9 mouse cellular contexts compared by ENCODE assay signal in the genomic region with DNA sequence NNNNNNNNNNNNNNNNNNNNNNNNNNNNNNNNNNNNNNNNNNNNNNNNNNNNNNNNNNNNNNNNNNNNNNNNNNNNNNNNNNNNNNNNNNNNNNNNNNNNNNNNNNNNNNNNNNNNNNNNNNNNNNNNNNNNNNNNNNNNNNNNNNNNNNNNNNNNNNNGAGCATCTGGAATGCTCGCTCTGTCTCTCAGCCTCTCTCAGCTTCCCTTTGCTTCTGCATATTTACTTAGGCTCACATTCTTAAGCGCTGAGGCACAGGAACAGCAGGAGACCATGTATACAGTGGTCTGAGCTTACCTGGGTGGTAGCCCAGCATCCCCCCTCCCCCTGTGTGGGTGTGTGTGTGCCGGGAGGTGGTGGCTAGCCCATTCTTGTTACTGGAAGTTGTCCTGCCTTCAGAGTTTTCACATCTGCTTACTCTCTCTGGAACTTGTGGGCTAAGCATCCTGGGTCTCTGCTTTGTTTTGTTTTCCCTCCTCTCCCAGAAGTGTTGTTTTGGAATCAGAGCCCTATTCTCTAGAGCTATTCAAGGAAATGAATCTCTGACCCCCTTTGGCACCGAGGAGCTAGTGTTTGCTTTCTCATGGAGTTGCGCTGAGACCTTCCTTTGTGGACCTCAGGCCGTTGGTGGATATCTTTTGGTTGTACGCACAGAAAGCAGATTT. TPM values are rescaled to one million over a fixed set of nuclear protein-coding genes. Genes with fewer than 3 reads are reported as not detected.
A peak's percentile ranks its signal among the peaks of the same experiment; 100 is the strongest.
DNase-seq lines count a peak whose midpoint lies in the region; ATAC-seq and TF ChIP-seq lines count a peak whose summit lies in the region.
"Had no signal": no experiment of that assay in that cellular context is flagged by ENCODE, and none has a peak within 500 bp of the region (broad histone marks: within the 10 kb centered on the region; RNA-seq: fewer than 3 reads in every experiment).

No protein-coding gene starts in this region.

- peak in 1 of 2 experiments; percentile 15 for DNase-seq in heart, adult 2 months
- DNase-seq in 3T3-L1 (ENCODE audit: low read depth, low spot score) = peak; percentile 81
- DNase-seq in embryonic facial prominence, embryonic 10.5 days (ENCODE audit: low spot score) = peak; percentile 14
- DNase-seq in T-cell, adult 2 months (ENCODE audit: low spot score) = no peak
- DNase-seq in adrenal gland, adult 8-10 months = no peak
- DNase-seq in frontal cortex, postnatal 14 days (ENCODE audit: low spot score in 2 of 2) = no peak

- no peak for TF ChIP-seq EP300 in heart, adult 2 months (IDR thresholded peaks at IDR 0.05; ENCODE audit: insufficient read depth, low read depth, low read length)

- H3K27ac ChIP-seq in heart, adult 2 months = peak overlapping the region; percentile 49
- no peak overlapping the region for H3K27ac ChIP-seq in heart, embryonic 11.5 days (ENCODE audit: low read depth, low read length)
- peak overlapping the region; percentile 44; the same call in 1 of the 2 replicates for H3K27ac ChIP-seq in embryonic facial prominence, embryonic 10.5 days (replicated peaks)
- H3K27ac ChIP-seq in intestine, embryonic 15.5 days = 0 out of 2 replicates have a peak overlapping the region, but pooled peaks have one; percentile 18

- no peak overlapping the region for H3K4me2 ChIP-seq in heart, embryonic 11.5 days
- 0 out of 2 replicates have a peak overlapping the region, but pooled peaks have one; percentile 7 for H3K4me2 ChIP-seq in intestine, embryonic 15.5 days (replicated peaks)

- no peak for TF ChIP-seq POLR2A in heart, adult 2 months (IDR thresholded peaks at IDR 0.05; ENCODE audit: insufficient read depth, low read depth, low read length)

- H3K4me1 ChIP-seq in heart, adult 2 months (ENCODE audit: control insufficient read depth, insufficient read depth, low read length) = no peaks in the 10 kb centered on the region
- peaks cover 14% of the 10 kb centered on the region for H3K4me1 ChIP-seq in heart, embryonic 11.5 days (ENCODE audit: control insufficient read depth, insufficient read depth, low read length)
- peaks cover 28% of the 10 kb centered on the region for H3K4me1 ChIP-seq in embryonic facial prominence, embryonic 10.5 days
- peaks cover 10% of the 10 kb centered on the region; the same call in 1 of the 2 replicates for H3K4me1 ChIP-seq in intestine, embryonic 15.5 days (replicated peaks)

- no peak for TF ChIP-seq CTCF in heart, adult 2 months (IDR thresholded peaks at IDR 0.05)

- H3K79me2 ChIP-seq in heart, adult 2 months (replicated peaks; ENCODE audit: control insufficient read depth, insufficient read depth, low read length) = no peaks in the 10 kb centered on the region

- H3K9me3 ChIP-seq in heart, embryonic 11.5 days (replicated peaks; ENCODE audit: control insufficient read depth, low read length) = no peaks in the 10 kb centered on the region
- no peaks in the 10 kb centered on the region for H3K9me3 ChIP-seq in embryonic facial prominence, embryonic 10.5 days
- H3K9me3 ChIP-seq in intestine, embryonic 15.5 days = no peaks in the 10 kb centered on the region

- no peak overlapping the region for H3K4me3 ChIP-seq in heart, adult 2 months
- H3K4me3 ChIP-seq in heart, embryonic 11.5 days (ENCODE audit: low read depth, low read length) = no peak overlapping the region
- H3K4me3 ChIP-seq in embryonic facial prominence, embryonic 10.5 days = no peak overlapping the region
- H3K4me3 ChIP-seq in intestine, embryonic 15.5 days (replicated peaks) = no peak overlapping the region

- no peak for ATAC-seq in heart, embryonic 11.5 days (replicated peaks; ENCODE audit: insufficient number of reproducible peaks, low FRiP score, low TSS enrichment)
- ATAC-seq in intestine, embryonic 15.5 days = peak; percentile 57

- intact Hi-C loops in heart, adult 2 months (cut with DNase I) = loop anchor here (2.0 to 5.0 kb wide), 2 partner anchors 51 to 88 kb away; no protein-coding TSS in a partner anchor

- no peaks in the 10 kb centered on the region for H3K36me3 ChIP-seq in heart, adult 2 months (ENCODE audit: control insufficient read depth, insufficient read depth, low read length)
- no peaks in the 10 kb centered on the region for H3K36me3 ChIP-seq in heart, embryonic 11.5 days (ENCODE audit: control insufficient read depth, insufficient read depth, low read length)
- no peaks in the 10 kb centered on the region for H3K36me3 ChIP-seq in embryonic facial prominence, embryonic 10.5 days (replicated peaks)
- H3K36me3 ChIP-seq in intestine, embryonic 15.5 days = no peaks in the 10 kb centered on the region

- H3K27me3 ChIP-seq in heart, adult 2 months (ENCODE audit: control insufficient read depth, insufficient read depth, low read length) = no peaks in the 10 kb centered on the region
- no peaks in the 10 kb centered on the region for H3K27me3 ChIP-seq in heart, embryonic 11.5 days (ENCODE audit: control insufficient read depth, insufficient read depth, low read length)
- H3K27me3 ChIP-seq in embryonic facial prominence, embryonic 10.5 days (replicated peaks; ENCODE audit: low read depth, poor library complexity, severe bottlenecking) = no peaks in the 10 kb centered on the region
- no peaks in the 10 kb centered on the region for H3K27me3 ChIP-seq in intestine, embryonic 15.5 days (replicated peaks)

- no peak overlapping the region for H3K9ac ChIP-seq in heart, adult 2 months (ENCODE audit: low read depth, low read length)
- H3K9ac ChIP-seq in heart, embryonic 11.5 days (ENCODE audit: low read depth, low read length) = no peak overlapping the region
- no peak overlapping the region for H3K9ac ChIP-seq in intestine, embryonic 15.5 days

- 35% methylated on average over 7 of the region's 7 CpGs for WGBS in heart, adult 2 months
- WGBS in heart, embryonic 11.5 days (ENCODE audit: insufficient replicate concordance) = 34% methylated on average over 7 of the region's 7 CpGs
- 25% methylated on average over 7 of the region's 7 CpGs for WGBS in embryonic facial prominence, embryonic 10.5 days
- WGBS in intestine, embryonic 15.5 days = 36% methylated on average over 7 of the region's 7 CpGs

RNA-seq across cellular contexts. Expression of gene Gpr171, which starts 19.6 kb away (rescaled TPM):
- under 1 TPM; 0.23 to 0.30 TPM for total RNA-seq in heart, adult 2 months (2021)
- 0.12 and 0.31 TPM in 2 replicates for polyA plus RNA-seq in heart, adult 2 months (2012; rRNA removed)
- 1.3 TPM in 2 replicates for polyA plus RNA-seq in heart, embryonic 11.5 days (2014; fragmentation: Nextera tagmentation; extraction: Ambion mirVana)
- 1.1 TPM in 2 replicates for polyA plus RNA-seq in embryonic facial prominence, embryonic 10.5 days (2016; fragmentation: Nextera tagmentation; extraction: Ambion mirVana)
- polyA plus RNA-seq in intestine, embryonic 15.5 days (2015; fragmentation: Nextera tagmentation; extraction: Ambion mirVana) = 0.97 and 1.00 TPM in 2 replicates
- total RNA-seq in adrenal gland, adult 8-10 months (2022) = under 1 TPM; 0.15 to 0.45 (median 0.29) TPM
- total RNA-seq: left cerebral cortex, postnatal 25 days had no signal

RNA-seq across cellular contexts. Expression of gene P2ry14, which starts 32.2 kb away (rescaled TPM):
- 1 to 10 TPM; 4.3 to 4.4 TPM for total RNA-seq in heart, adult 2 months (2021)
- 3.4 and 6.7 TPM in 2 replicates for polyA plus RNA-seq in heart, adult 2 months (2012; rRNA removed)
- 1.4 and 2.9 TPM in 2 replicates for polyA plus RNA-seq in heart, embryonic 11.5 days (2014; fragmentation: Nextera tagmentation; extraction: Ambion mirVana)
- 1.6 and 1.8 TPM in 2 replicates for polyA plus RNA-seq in embryonic facial prominence, embryonic 10.5 days (2016; fragmentation: Nextera tagmentation; extraction: Ambion mirVana)
- 8.6 and 10.3 TPM in 2 replicates for polyA plus RNA-seq in intestine, embryonic 15.5 days (2015; fragmentation: Nextera tagmentation; extraction: Ambion mirVana)
- 10 to 100 TPM; 25.4 to 47.3 (median 37.8) TPM for total RNA-seq in adrenal gland, adult 8-10 months (2022)

Comparison
In these comparisons a context has a peak if more than half of its experiments do, and no peak if none do; other contexts are left out.
1. DNase-seq: peak in 3T3-L1 (single experiment) and embryonic facial prominence, embryonic 10.5 days (single experiment); none in T-cell, adult 2 months (single experiment), adrenal gland, adult 8-10 months (single experiment) and frontal cortex, postnatal 14 days (0 of 2).